Mouse (Mus musculus): Measurements from ENCODE around the gene Gm11172. TPM values are rescaled to one million over a fixed set of nuclear protein-coding genes. Genes with fewer than 3 reads are reported as not detected.

Gm11172 gene
- total RNA-seq, 1 experiment from 2014 or later, result not detected

GRCm38 (mm10) chr16:10821387-10821786, 8.7 kb downstream of the Gm11172 start:
- 0 out of 2 replicates have a peak, but pooled peaks have one; percentile 14 for ATAC-seq (ENCODE audit: extremely low read depth, insufficient number of reproducible peaks, low FRiP score, poor library complexity, severe bottlenecking)

GRCm38 (mm10) chr16:10824536-10824935, 11.8 kb downstream of the Gm11172 start:
- no peak for ATAC-seq (ENCODE audit: extremely low read depth, insufficient number of reproducible peaks, low FRiP score, poor library complexity, severe bottlenecking)

DNA sequence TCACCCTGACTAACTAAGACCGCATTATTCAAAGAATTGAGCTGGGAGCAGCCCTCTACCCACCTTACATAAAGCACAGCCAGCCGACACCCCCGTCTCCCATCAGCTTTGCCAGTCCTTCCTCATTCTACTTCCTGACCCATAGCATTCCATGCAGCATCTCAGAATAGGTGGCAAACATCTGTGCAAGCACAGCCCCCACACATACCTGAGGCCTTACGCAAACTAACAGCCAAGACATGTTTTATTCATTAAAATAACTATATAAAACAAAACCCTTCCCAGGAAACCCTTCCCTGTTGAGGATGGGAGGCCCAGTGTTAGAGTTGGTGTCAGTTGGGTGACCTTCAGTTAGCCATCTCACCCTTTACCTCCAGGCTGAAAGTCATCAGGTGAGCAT, 13.1 kb downstream of the Gm11172 start:
- no peak for ATAC-seq (ENCODE audit: extremely low read depth, insufficient number of reproducible peaks, low FRiP score, poor library complexity, severe bottlenecking)

DNA sequence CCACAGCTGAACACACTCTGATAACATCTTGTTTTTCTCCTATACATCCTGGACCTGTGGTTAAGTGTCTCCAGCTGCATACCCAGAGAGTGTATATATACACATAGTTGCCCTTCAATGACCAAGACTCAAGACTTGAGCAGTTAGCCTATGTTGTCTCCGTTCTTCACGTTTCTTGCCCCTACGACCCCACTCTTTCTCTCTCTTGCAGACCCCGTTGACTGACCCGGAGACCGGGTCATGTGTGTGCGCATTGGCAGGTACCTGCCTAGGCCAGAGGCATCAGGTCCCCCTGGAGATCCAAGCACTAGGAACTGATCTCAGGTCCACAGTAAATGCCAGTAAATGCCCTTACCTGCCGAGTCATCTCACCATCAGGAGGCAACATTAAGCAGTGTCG, 14.6 kb downstream of the Gm11172 start:
- no peak for ATAC-seq (ENCODE audit: extremely low read depth, insufficient number of reproducible peaks, low FRiP score, poor library complexity, severe bottlenecking)

DNA sequence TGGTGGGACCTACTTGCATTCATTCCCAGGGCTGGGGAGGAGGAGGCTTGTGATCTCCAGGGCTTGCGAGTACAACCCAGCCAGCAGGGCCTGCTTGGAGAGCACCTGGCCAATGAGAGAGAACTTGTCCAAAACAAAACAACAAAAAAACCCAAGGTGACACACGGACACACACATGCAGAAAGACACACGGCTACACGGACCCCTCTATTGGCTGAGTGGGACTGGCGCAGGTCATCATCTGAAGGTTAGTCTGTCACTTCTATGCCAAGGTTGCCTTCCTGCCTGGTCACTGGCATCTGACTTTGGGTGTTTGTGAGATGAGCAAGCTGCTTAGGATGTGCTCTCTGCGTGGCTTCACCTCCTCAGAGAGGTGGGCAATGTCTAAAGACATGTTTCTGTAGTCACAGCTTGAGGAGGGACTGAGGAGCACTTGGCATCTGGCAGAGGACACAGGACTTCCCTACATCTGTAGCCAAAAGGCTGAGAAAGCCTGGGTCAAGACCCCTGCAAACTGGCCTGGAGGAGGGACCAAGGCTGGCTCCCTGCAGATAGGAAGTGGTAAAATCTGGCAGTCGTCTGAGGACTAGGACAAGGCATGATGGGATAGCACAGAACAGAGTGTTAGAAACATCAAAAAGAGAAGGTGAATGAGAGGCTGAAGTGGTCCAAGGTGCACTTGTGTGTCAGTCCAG, 15.2 kb downstream of the Gm11172 start:
- ATAC-seq (ENCODE audit: extremely low read depth, insufficient number of reproducible peaks, low FRiP score, poor library complexity, severe bottlenecking), result no peak

DNA sequence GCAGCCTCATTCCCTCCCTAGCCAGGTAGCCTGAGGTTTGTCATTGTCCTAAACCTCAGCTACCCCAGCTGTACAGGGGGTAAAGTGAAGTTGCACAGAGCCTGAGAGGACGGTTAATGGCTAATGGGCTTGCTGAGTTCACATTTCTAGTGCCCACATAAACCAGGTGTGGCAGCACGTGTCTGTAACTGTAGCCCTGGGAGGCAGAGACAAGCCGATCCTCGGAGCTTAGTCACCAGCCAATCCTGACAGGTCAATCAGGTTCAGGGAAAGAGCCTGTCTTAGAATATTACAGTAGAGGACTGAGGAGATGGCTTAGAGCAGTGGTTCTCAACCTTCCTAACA, 15.7 kb downstream of the Gm11172 start:
- no peak for ATAC-seq (ENCODE audit: extremely low read depth, insufficient number of reproducible peaks, low FRiP score, poor library complexity, severe bottlenecking)

GRCm38 (mm10) chr16:10834542-10834910, 21.8 kb downstream of the Gm11172 start:
- ATAC-seq (ENCODE audit: extremely low read depth, insufficient number of reproducible peaks, low FRiP score, poor library complexity, severe bottlenecking), result no peak

DNA sequence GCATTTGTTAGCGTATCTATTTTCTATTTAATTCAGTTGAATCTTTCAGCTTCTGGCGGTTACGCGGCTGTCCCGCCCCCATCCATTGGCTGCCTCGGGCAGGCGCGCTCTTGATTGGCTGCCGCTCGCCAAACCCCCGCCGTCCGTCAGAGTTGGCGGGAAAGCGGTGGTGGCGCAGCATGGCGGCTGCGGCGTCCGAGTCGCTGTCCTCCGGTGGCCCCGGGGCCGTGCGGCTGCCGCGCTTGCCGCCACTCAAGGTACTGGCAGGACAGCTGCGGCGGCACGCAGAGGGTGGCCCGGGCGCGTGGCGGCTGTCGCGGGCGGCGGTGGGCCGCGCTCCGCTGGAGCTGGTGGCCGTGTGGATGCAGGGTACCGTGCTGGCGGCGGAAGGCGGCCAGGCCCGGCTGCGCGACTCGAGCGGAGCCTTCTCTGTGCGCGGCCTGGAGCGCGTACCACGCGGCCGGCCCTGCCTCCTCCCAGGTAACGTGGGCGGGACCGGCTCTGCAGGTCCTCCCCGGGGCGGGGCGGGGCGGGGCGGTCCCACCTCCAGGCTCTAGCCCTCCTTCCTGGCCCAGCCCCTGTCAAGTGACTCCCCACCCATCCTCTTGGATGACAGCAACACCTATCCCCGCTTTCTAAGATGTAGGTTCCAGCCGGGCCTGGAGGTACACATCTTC, 22.3 kb downstream of the Gm11172 start, which contains the start of gene Rmi2:
Rmi2 (plus strand) TSS at position 149 of the 677 bp plus-strand sequence.
- peak; percentile 82 for ATAC-seq (ENCODE audit: extremely low read depth, insufficient number of reproducible peaks, low FRiP score, poor library complexity, severe bottlenecking)

DNA sequence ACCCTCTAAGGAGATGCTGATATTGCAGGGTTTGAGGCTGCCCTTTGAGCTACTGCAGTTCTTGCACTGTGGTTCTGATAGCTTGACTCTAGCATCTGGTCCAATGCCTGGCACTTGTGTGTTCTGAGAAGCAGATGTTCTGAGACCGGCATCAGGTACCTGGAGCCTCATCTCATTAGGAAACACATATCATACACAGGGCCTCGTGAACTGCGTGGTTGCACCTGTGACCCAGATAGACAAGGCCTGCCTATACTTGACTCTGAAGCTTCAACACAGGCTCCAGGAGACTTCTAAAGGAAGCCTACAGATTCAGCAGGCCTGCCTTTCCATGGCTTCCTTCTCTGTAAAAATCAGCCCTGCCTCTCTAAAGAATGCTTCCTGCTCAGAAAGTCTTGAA, 23.7 kb downstream of the Gm11172 start:
- ATAC-seq (ENCODE audit: extremely low read depth, insufficient number of reproducible peaks, low FRiP score, poor library complexity, severe bottlenecking), result no peak

DNA sequence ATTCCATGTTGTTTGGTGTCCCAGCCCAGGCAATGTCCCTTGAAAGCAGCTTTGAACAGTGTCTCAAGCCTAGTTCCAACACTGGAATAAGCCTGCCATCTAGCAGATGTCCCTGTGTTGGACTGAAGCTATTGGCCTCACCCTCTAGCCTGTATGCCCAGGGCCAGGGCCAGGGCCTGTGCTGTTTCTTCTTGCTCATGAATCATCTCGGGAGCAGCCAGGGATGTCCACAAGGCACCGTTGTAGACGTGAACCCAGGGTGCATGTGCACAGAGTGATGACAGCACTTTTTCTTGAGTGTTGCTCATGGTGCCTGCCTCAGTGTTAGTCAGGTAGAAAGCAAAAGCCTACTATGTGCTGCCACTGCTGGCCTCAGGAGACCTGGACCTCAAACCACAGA, 24.5 kb downstream of the Gm11172 start:
- ATAC-seq (ENCODE audit: extremely low read depth, insufficient number of reproducible peaks, low FRiP score, poor library complexity, severe bottlenecking), result no peak

GRCm38 (mm10) chr16:10837903-10838302, 25.2 kb downstream of the Gm11172 start:
- ATAC-seq (ENCODE audit: extremely low read depth, insufficient number of reproducible peaks, low FRiP score, poor library complexity, severe bottlenecking), result no peak

DNA sequence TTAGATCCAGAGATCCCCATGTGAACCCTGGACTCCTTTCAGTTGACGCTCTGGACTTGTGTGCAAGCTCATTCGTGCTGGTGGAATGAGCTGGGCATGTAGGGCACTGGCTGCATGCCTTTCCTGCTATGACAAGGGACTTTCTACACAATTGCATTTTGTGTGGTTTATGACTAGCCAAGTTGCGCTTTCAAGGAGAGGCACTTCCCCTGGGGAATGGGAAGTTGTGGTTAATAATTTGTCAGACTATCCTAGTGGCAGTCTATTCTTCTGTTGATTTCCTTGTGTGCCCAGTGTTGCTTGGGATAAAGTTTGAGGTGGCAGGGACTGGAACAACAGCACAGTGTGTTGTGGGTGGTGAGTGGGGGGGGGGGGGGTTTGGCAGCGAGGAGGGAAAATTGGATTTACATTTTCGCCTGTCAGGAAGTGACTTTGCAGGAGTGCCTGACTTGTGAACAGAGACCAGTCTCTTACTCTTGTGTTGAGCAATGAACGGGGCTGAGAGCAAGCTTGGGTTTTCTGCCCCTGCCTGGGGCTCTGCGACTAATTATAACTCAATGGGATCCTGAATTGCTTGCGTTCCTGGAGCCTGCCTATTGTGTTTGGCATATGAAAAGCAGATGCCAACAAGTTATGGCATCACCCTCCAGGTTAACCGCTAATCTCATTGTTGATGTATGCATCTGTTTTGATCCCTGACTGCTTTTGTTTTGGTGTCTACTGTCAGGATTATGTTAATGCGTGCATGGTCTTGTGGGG, 26.0 kb downstream of the Gm11172 start:
- ATAC-seq (ENCODE audit: extremely low read depth, insufficient number of reproducible peaks, low FRiP score, poor library complexity, severe bottlenecking), result peak; percentile 32; the same call in 1 of the 2 replicates

- ATAC-seq (ENCODE audit: extremely low read depth, insufficient number of reproducible peaks, low FRiP score, poor library complexity, severe bottlenecking), result no peak
Measured at GRCm38 (mm10) chr16:10840018-10840417, 27.3 kb downstream of the Gm11172 start.

DNA sequence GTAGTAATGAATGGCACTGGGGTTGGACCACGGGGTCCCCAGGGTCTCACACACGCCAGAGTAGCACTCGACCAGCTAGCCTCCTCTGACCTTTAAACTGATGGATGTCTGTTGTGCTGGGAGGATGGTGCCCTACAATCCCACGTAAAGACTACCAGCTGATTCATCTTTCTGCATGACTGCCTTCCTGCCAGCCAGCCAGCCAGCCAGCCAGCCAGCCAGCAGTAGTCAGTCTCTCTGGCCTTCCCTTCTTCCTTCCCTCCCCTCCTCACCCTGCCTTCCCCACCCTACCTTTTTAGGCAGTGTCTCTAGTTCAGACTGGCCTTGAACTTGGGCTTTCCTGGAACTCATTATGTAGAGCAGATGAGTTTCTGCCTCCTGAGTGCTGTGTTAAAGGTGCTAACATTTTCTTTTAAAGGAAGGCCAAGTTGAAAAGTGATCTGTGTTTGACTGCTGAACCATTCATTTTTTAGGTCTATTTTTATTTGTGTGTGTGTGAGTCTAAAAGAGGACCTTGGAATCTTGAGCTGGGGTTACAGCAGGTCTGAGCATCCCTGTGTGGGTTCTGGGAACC, 29.7 kb downstream of the Gm11172 start:
- ATAC-seq (ENCODE audit: extremely low read depth, insufficient number of reproducible peaks, low FRiP score, poor library complexity, severe bottlenecking), result no peak

- peak; percentile 57 for ATAC-seq (ENCODE audit: extremely low read depth, insufficient number of reproducible peaks, low FRiP score, poor library complexity, severe bottlenecking)
Measured at GRCm38 (mm10) chr16:10843486-10844318, 31.0 kb downstream of the Gm11172 start.

GRCm38 (mm10) chr16:10844319-10844670, 31.6 kb downstream of the Gm11172 start:
- ATAC-seq (ENCODE audit: extremely low read depth, insufficient number of reproducible peaks, low FRiP score, poor library complexity, severe bottlenecking), result no peak

DNA sequence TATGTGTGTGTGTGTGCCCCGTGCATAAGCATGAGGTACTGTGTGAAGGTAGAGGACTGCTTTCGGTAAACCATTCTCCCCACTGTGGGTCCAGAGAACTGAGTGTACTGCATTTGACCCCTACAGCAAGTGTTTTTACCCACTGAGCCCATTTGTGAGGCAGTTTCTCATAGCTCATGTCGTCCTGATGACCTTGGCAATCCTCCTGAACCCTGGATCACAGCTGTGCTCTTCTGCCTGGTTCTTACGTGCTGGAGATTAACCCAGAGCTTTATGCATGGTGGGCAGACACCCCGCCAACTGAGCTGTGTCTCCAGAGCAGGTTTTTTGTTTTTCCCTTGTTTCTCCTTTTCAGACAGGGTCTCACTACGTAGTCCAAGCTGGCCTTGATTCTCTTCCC, 33.2 kb downstream of the Gm11172 start:
- no peak for ATAC-seq (ENCODE audit: extremely low read depth, insufficient number of reproducible peaks, low FRiP score, poor library complexity, severe bottlenecking)

- ATAC-seq (ENCODE audit: extremely low read depth, insufficient number of reproducible peaks, low FRiP score, poor library complexity, severe bottlenecking), result peak; percentile 59; the same call in 1 of the 2 replicates
Measured at GRCm38 (mm10) chr16:10846503-10846902, 33.8 kb downstream of the Gm11172 start.
